8 mouse cellular contexts compared by ENCODE assay signal in the genomic region with DNA sequence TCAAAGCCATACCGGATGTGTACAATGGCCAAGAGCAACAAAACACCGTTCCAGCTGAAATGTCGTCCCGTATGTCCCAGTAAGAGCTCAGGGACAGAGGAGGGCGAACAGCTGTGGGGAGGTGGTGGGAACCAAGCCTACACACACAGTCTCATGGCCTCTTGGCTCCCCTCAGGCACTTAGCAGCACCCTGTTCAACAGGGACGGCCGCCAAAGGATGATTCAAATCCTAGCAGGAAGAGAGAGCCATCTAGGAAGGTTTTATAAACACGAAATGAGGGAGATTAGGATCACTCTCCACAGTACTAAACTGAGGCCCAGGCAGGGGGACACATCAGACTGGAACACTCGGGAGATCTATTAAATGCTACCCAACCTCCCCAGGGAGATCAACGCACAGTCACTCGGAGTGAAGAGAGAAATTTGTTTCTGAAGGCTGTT.
DNase-seq lines count a peak whose midpoint lies in the region; ATAC-seq lines count a peak whose summit lies in the region.

No protein-coding gene starts in this region.

- H3K4me3 ChIP-seq in intestine, embryonic 16.5 days (ENCODE audit: low read length): no peak overlapping the region

- no peaks in the 10 kb centered on the region for H3K27me3 ChIP-seq in intestine, embryonic 16.5 days (replicated peaks; ENCODE audit: control insufficient read depth, insufficient read depth, low read length)

- H3K9ac ChIP-seq in intestine, embryonic 16.5 days (ENCODE audit: low read depth, low read length): no peak overlapping the region

- H3K4me1 ChIP-seq in intestine, embryonic 16.5 days (ENCODE audit: control insufficient read depth, insufficient read depth, low read length): peaks cover 6% of the 10 kb centered on the region; the same call in 1 of the 2 replicates

- H3K9me3 ChIP-seq in intestine, embryonic 16.5 days (ENCODE audit: control insufficient read depth, low read length): no peaks in the 10 kb centered on the region

- H3K4me2 ChIP-seq in intestine, embryonic 16.5 days (ENCODE audit: low read depth, low read length): 0 out of 2 replicates have a peak overlapping the region, but pooled peaks have one; percentile 6

- 54% methylated on average over 11 of the region's 11 CpGs for WGBS in intestine, embryonic 16.5 days

- DNase-seq in left cerebral cortex, adult 11 months (ENCODE audit: low spot score): peak; percentile 17
- DNase-seq in left cerebral cortex, postnatal 4 days: no peak
- DNase-seq in gastrocnemius, adult 18-20 months (ENCODE audit: low spot score): peak; percentile 76
- peak; percentile 15 for DNase-seq in lung, postnatal 36 days
- no peak for DNase-seq in cerebellum, adult 8-10 months
- DNase-seq in retina, postnatal 1 day: no peak
- DNase-seq in B cell, adult 2 months: no peak

- ATAC-seq in intestine, embryonic 16.5 days: peak; percentile 83

- H3K27ac ChIP-seq in intestine, embryonic 16.5 days (ENCODE audit: low read length): peak overlapping the region; percentile 65

- no peaks in the 10 kb centered on the region for H3K36me3 ChIP-seq in intestine, embryonic 16.5 days (ENCODE audit: control insufficient read depth, insufficient read depth, low read length)

- intact Hi-C loops in left cerebral cortex, postnatal 4 days (cut with DNase I): no loop called here

Comparison
In these comparisons a context has a peak if more than half of its experiments do, and no peak if none do; other contexts are left out.
1. DNase-seq: peak in left cerebral cortex, adult 11 months (single experiment), gastrocnemius, adult 18-20 months (single experiment) and lung, postnatal 36 days (single experiment); none in left cerebral cortex, postnatal 4 days (single experiment), cerebellum, adult 8-10 months (single experiment), retina, postnatal 1 day (single experiment) and B cell, adult 2 months (0 of 2).